ENCODE assay signal across 8 mouse cellular contexts in genomic region chr2:164441731-164442130, GRCm38 (mm10). TPM values are rescaled to one million over a fixed set of nuclear protein-coding genes. Genes with fewer than 3 reads are reported as not detected.
DNase-seq lines count a peak whose midpoint lies in the region; ATAC-seq and TF ChIP-seq lines count a peak whose summit lies in the region.

No protein-coding gene starts in this region.

- no peak for DNase-seq in kidney, adult 11 months
- no peak for DNase-seq in cerebellum, adult 9-10 months
- DNase-seq in gastrocnemius, adult 8-10 months (ENCODE audit: low spot score in 2 of 2): no peak
- DNase-seq in gastrocnemius, adult 18-20 months (ENCODE audit: low spot score): no peak

- H3K4me2 ChIP-seq in kidney, embryonic 16.5 days (replicated peaks; ENCODE audit: low read depth, low read length): peak overlapping the region; percentile 58
- H3K4me2 ChIP-seq in embryonic facial prominence, embryonic 12.5 days (replicated peaks): peak overlapping the region; percentile 86
- H3K4me2 ChIP-seq in intestine, postnatal 0 days (replicated peaks; ENCODE audit: low read depth): peak overlapping the region; percentile 89
- peak overlapping the region; percentile 92 for H3K4me2 ChIP-seq in neural tube, embryonic 12.5 days (replicated peaks)

- peaks cover 56% of the 10 kb centered on the region for H3K4me1 ChIP-seq in kidney, embryonic 16.5 days (ENCODE audit: insufficient read depth, low read length)
- peaks cover 47% of the 10 kb centered on the region for H3K4me1 ChIP-seq in embryonic facial prominence, embryonic 12.5 days
- peaks cover 3% of the 10 kb centered on the region; the same call in 1 of the 2 replicates for H3K4me1 ChIP-seq in intestine, postnatal 0 days (replicated peaks; ENCODE audit: control insufficient read depth, insufficient read depth, low read length)
- peaks cover 19% of the 10 kb centered on the region for H3K4me1 ChIP-seq in neural tube, embryonic 12.5 days

- H3K4me3 ChIP-seq in kidney, embryonic 16.5 days (ENCODE audit: low read length): peak overlapping the region; percentile 76
- peak overlapping the region; percentile 62 for H3K4me3 ChIP-seq in embryonic facial prominence, embryonic 12.5 days
- peak overlapping the region; percentile 73 for H3K4me3 ChIP-seq in intestine, postnatal 0 days (ENCODE audit: low read depth, low read length)
- no peak overlapping the region for H3K4me3 ChIP-seq in neural tube, embryonic 12.5 days

- no peak for ATAC-seq in kidney, embryonic 16.5 days (ENCODE audit: low FRiP score, low TSS enrichment)
- ATAC-seq in embryonic facial prominence, embryonic 12.5 days (ENCODE audit: insufficient number of reproducible peaks, insufficient read depth, low FRiP score, low TSS enrichment): no peak
- no peak for ATAC-seq in intestine, postnatal 0 days
- no peak for ATAC-seq in neural tube, embryonic 12.5 days (ENCODE audit: low FRiP score, low read depth)

- TF ChIP-seq CTCF in intestine, postnatal 0 days (IDR thresholded peaks at IDR 0.05; ENCODE audit: low read depth): no peak

- peak overlapping the region; percentile 87 for H3K27ac ChIP-seq in kidney, embryonic 16.5 days (ENCODE audit: low read length)
- no peak overlapping the region for H3K27ac ChIP-seq in embryonic facial prominence, embryonic 12.5 days
- peak overlapping the region; percentile 71 for H3K27ac ChIP-seq in intestine, postnatal 0 days (ENCODE audit: low read depth, low read length)
- no peak overlapping the region for H3K27ac ChIP-seq in neural tube, embryonic 12.5 days

- H3K27me3 ChIP-seq in kidney, embryonic 16.5 days (ENCODE audit: insufficient read depth, low read length): no peaks in the 10 kb centered on the region
- H3K27me3 ChIP-seq in embryonic facial prominence, embryonic 12.5 days: peaks cover 5% of the 10 kb centered on the region; the same call in 1 of the 2 replicates
- H3K27me3 ChIP-seq in intestine, postnatal 0 days (replicated peaks; ENCODE audit: control insufficient read depth, insufficient read depth, low read length): no peaks in the 10 kb centered on the region
- H3K27me3 ChIP-seq in neural tube, embryonic 12.5 days (replicated peaks): peaks cover 17% of the 10 kb centered on the region

- no peaks in the 10 kb centered on the region for H3K36me3 ChIP-seq in kidney, embryonic 16.5 days (ENCODE audit: insufficient read depth, low read length)
- no peaks in the 10 kb centered on the region for H3K36me3 ChIP-seq in embryonic facial prominence, embryonic 12.5 days
- H3K36me3 ChIP-seq in intestine, postnatal 0 days (ENCODE audit: control insufficient read depth, insufficient read depth): no peaks in the 10 kb centered on the region
- no peaks in the 10 kb centered on the region for H3K36me3 ChIP-seq in neural tube, embryonic 12.5 days

- H3K9ac ChIP-seq in kidney, embryonic 16.5 days (replicated peaks; ENCODE audit: low read length): peak overlapping the region; percentile 82
- peak overlapping the region; percentile 78; the same call in 1 of the 2 replicates for H3K9ac ChIP-seq in embryonic facial prominence, embryonic 12.5 days
- peak overlapping the region; percentile 76 for H3K9ac ChIP-seq in intestine, postnatal 0 days (ENCODE audit: low read depth, low read length)
- no peak overlapping the region for H3K9ac ChIP-seq in neural tube, embryonic 12.5 days

- H3K9me3 ChIP-seq in kidney, embryonic 16.5 days (ENCODE audit: low read length): no peaks in the 10 kb centered on the region
- H3K9me3 ChIP-seq in embryonic facial prominence, embryonic 12.5 days: no peaks in the 10 kb centered on the region
- H3K9me3 ChIP-seq in intestine, postnatal 0 days (ENCODE audit: control insufficient read depth): no peaks in the 10 kb centered on the region
- H3K9me3 ChIP-seq in neural tube, embryonic 12.5 days: no peaks in the 10 kb centered on the region

- WGBS in kidney, embryonic 16.5 days: 18% methylated on average over 7 of the region's 7 CpGs
- WGBS in embryonic facial prominence, embryonic 12.5 days: 33% methylated on average over 7 of the region's 7 CpGs
- 8% methylated on average over 7 of the region's 7 CpGs for WGBS in intestine, postnatal 0 days
- WGBS in neural tube, embryonic 12.5 days: 21% methylated on average over 7 of the region's 7 CpGs

RNA-seq across cellular contexts. Expression of gene Sdc4, which starts 2.0 kb away (rescaled TPM):
- 204 and 209 TPM in 2 replicates for polyA plus RNA-seq in kidney, embryonic 16.5 days (2015; fragmentation: Nextera tagmentation; extraction: Ambion mirVana)
- 42.6 and 44.4 TPM in 2 replicates for polyA plus RNA-seq in embryonic facial prominence, embryonic 12.5 days (2016; fragmentation: Nextera tagmentation; extraction: Ambion mirVana)
- 92.0 and 103 TPM in 2 replicates for polyA plus RNA-seq in intestine, postnatal 0 days (2015; fragmentation: Nextera tagmentation; extraction: Ambion mirVana)
- 9.7 and 11.7 TPM in 2 replicates for polyA plus RNA-seq in neural tube, embryonic 12.5 days (2016; fragmentation: Nextera tagmentation; extraction: Ambion mirVana)
- 10 to 100 TPM; 23.9 to 58.8 (median 34.1) TPM for total RNA-seq in gastrocnemius, adult 8-10 months (2022)
- total RNA-seq in gastrocnemius, adult 18-20 months (2021): 10 to 100 TPM; 62.6 to 77.3 TPM

RNA-seq across cellular contexts. Expression of gene Sys1, which starts 15.0 kb away (rescaled TPM):
- polyA plus RNA-seq in kidney, embryonic 16.5 days (2015; fragmentation: Nextera tagmentation; extraction: Ambion mirVana): 65.9 and 67.0 TPM in 2 replicates
- 65.4 and 66.8 TPM in 2 replicates for polyA plus RNA-seq in embryonic facial prominence, embryonic 12.5 days (2016; fragmentation: Nextera tagmentation; extraction: Ambion mirVana)
- 58.7 and 62.3 TPM in 2 replicates for polyA plus RNA-seq in intestine, postnatal 0 days (2015; fragmentation: Nextera tagmentation; extraction: Ambion mirVana)
- polyA plus RNA-seq in neural tube, embryonic 12.5 days (2016; fragmentation: Nextera tagmentation; extraction: Ambion mirVana): 72.8 and 82.7 TPM in 2 replicates
- 10 to 100 TPM; 25.3 to 27.8 (median 26.6) TPM for total RNA-seq in gastrocnemius, adult 8-10 months (2022)
- total RNA-seq in gastrocnemius, adult 18-20 months (2021): 10 to 100 TPM; 26.0 to 26.2 TPM

RNA-seq across cellular contexts. Expression of gene Gm20458, which starts 19.0 kb away (rescaled TPM):
- 8.1 and 14.0 TPM in 2 replicates for polyA plus RNA-seq in kidney, embryonic 16.5 days (2015; fragmentation: Nextera tagmentation; extraction: Ambion mirVana)
- polyA plus RNA-seq in embryonic facial prominence, embryonic 12.5 days (2016; fragmentation: Nextera tagmentation; extraction: Ambion mirVana): 6.1 and 6.5 TPM in 2 replicates
- 21.4 and 29.1 TPM in 2 replicates for polyA plus RNA-seq in intestine, postnatal 0 days (2015; fragmentation: Nextera tagmentation; extraction: Ambion mirVana)
- 6.0 and 6.5 TPM in 2 replicates for polyA plus RNA-seq in neural tube, embryonic 12.5 days (2016; fragmentation: Nextera tagmentation; extraction: Ambion mirVana)
- 10 to 100 TPM in 2 of 4 experiments, 1 to 10 TPM in 1, not detected in 1; 3.8 to 12.1 (median 11.8) TPM for total RNA-seq in gastrocnemius, adult 8-10 months (2022)
- total RNA-seq in gastrocnemius, adult 18-20 months (2021): 1 to 10 TPM; 3.8 to 6.5 TPM

RNA-seq across cellular contexts. Expression of gene Trp53tg5, which starts 31.8 kb away (rescaled TPM):
- polyA plus RNA-seq in kidney, embryonic 16.5 days (2015; fragmentation: Nextera tagmentation; extraction: Ambion mirVana): not detected in 2 replicates
- not detected in 2 replicates for polyA plus RNA-seq in embryonic facial prominence, embryonic 12.5 days (2016; fragmentation: Nextera tagmentation; extraction: Ambion mirVana)
- polyA plus RNA-seq in intestine, postnatal 0 days (2015; fragmentation: Nextera tagmentation; extraction: Ambion mirVana): not detected in 2 replicates
- not detected in 2 replicates for polyA plus RNA-seq in neural tube, embryonic 12.5 days (2016; fragmentation: Nextera tagmentation; extraction: Ambion mirVana)
- not detected for total RNA-seq in gastrocnemius, adult 8-10 months (2022)
- total RNA-seq in gastrocnemius, adult 18-20 months (2021): not detected

RNA-seq across cellular contexts. Expression of gene Matn4, which starts 36.8 kb away (rescaled TPM):
- polyA plus RNA-seq in kidney, embryonic 16.5 days (2015; fragmentation: Nextera tagmentation; extraction: Ambion mirVana): 0.75 and 2.0 TPM in 2 replicates
- polyA plus RNA-seq in embryonic facial prominence, embryonic 12.5 days (2016; fragmentation: Nextera tagmentation; extraction: Ambion mirVana): 36.2 and 43.9 TPM in 2 replicates
- polyA plus RNA-seq in intestine, postnatal 0 days (2015; fragmentation: Nextera tagmentation; extraction: Ambion mirVana): 1.9 and 2.4 TPM in 2 replicates
- 8.2 and 9.0 TPM in 2 replicates for polyA plus RNA-seq in neural tube, embryonic 12.5 days (2016; fragmentation: Nextera tagmentation; extraction: Ambion mirVana)
- under 1 TPM; 0.27 to 0.99 (median 0.44) TPM for total RNA-seq in gastrocnemius, adult 8-10 months (2022)
- under 1 TPM; 0.59 to 0.78 TPM for total RNA-seq in gastrocnemius, adult 18-20 months (2021)

Comparison
In these comparisons a context has a peak if more than half of its experiments do, and no peak if none do; other contexts are left out.
1. H3K27ac ChIP-seq: peak in kidney, embryonic 16.5 days (single experiment) and intestine, postnatal 0 days (single experiment); none in embryonic facial prominence, embryonic 12.5 days (single experiment) and neural tube, embryonic 12.5 days (single experiment).
2. Peak in every context shown above with its lines, with median percentiles within 50 percentile points of each other: H3K4me2 ChIP-seq.